Mouse (Mus musculus) ES-E14 (cell line): ENCODE measurements around the gene Psg19. TPM values are rescaled to one million over a fixed set of nuclear protein-coding genes. Genes with fewer than 3 reads are reported as not detected.

ENCODE experiments used
- DNase-seq: peaks from one replicate; pipeline ENCODE4 v3.0.0-alpha.2; 2013; ENCODE audit warnings: low read depth, low spot score
- H3K27ac ChIP-seq: 2 replicates; pipeline ENCODE4 v1.5.1; 2012; ENCODE audit warnings: low read depth, mild to moderate bottlenecking, low read length, moderate library complexity, mixed read lengths; ENCODE audit not compliant: poor library complexity, insufficient read depth, severe bottlenecking
- H3K36me3 ChIP-seq: 2 replicates; pipeline ENCODE4 v1.6.1; 2012; ENCODE audit warnings: mild to moderate bottlenecking, low read length, moderate library complexity, mixed read lengths; ENCODE audit not compliant: control insufficient read depth, poor library complexity, insufficient read depth, severe bottlenecking
- H3K4me1 ChIP-seq, 2 experiments: fragments of 150-350 bp in 1 of 2; sonication (generic) in 1 of 2; 2 replicates each; pipeline ENCODE4 v1.6.1; 2012; ENCODE audit warnings: low read length in 2 of 2, mild to moderate bottlenecking in 1 of 2, mixed read lengths in 1 of 2; ENCODE audit not compliant: control insufficient read depth in 2 of 2, insufficient read depth in 2 of 2, poor library complexity in 1 of 2
- H3K4me3 ChIP-seq, 2 experiments: fragments of 150-350 bp in 1 of 2; sonication (generic) in 1 of 2; 2 replicates each; pipeline ENCODE4 v1.5.1; 2012; ENCODE audit warnings: low read length in 2 of 2, low read depth in 1 of 2, mild to moderate bottlenecking in 1 of 2, mixed read lengths in 1 of 2; ENCODE audit not compliant: insufficient read depth in 1 of 2, poor library complexity in 1 of 2, severe bottlenecking in 1 of 2
- H3K9ac ChIP-seq: 2 replicates; pipeline ENCODE4 v1.6.1; 2012; ENCODE audit warnings: low read depth, mild to moderate bottlenecking, low read length, mixed read lengths; ENCODE audit not compliant: poor library complexity, insufficient read depth, severe bottlenecking
- H3K9me3 ChIP-seq: fragments of 150-350 bp; sonication (generic); 2 replicates; pipeline ENCODE4 v1.6.1; 2012; ENCODE audit warnings: low read depth, mild to moderate bottlenecking, low read length; ENCODE audit not compliant: control insufficient read depth, insufficient read depth
- CHD2 ChIP-seq: IDR thresholded peaks from 2 replicates; pipeline ENCODE4 v1.6.1; 2014; ENCODE audit warnings: mild to moderate bottlenecking, low read depth, low read length, inconsistent platforms
- HCFC1 ChIP-seq: IDR thresholded peaks from 2 replicates; pipeline ENCODE4 v1.6.1; 2012; ENCODE audit warnings: low read length, inconsistent platforms, borderline replicate concordance; ENCODE audit not compliant: insufficient read depth
- MAFK ChIP-seq: IDR thresholded peaks from 2 replicates; pipeline ENCODE4 v1.6.1; 2014; ENCODE audit warnings: mild to moderate bottlenecking, low read depth, low read length, inconsistent platforms; ENCODE audit not compliant: insufficient read depth
- ZC3H11A ChIP-seq: IDR thresholded peaks from 2 replicates; pipeline ENCODE4 v1.6.1; 2012; ENCODE audit warnings: low read depth, mild to moderate bottlenecking, inconsistent platforms, low read length, borderline replicate concordance
- ZNF384 ChIP-seq: IDR thresholded peaks from 2 replicates; pipeline ENCODE4 v1.6.1; 2012; ENCODE audit warnings: low read depth, low read length, inconsistent platforms
- in situ Hi-C, 2 experiments: fragments of 600-800 bp; cut with MboI; formaldehyde crosslinking; loops; one replicate each; pipeline ENCODE4 v1.15.1; 2025; ENCODE audit warnings: low sequenced_read_pairs in 2 of 2, inconsistent platforms in 1 of 2; ENCODE audit not compliant: unreplicated experiment in 2 of 2
- total RNA-seq: library from RNA; depleted of rRNA; stranded (reverse); fragments of 300-350 nt; gene quantifications from 2 replicates; pipeline ENCODE4 v1.2.3, GENCODE M21; 2012

Gene Psg19
- total RNA-seq, 1 experiment: not detected

DNA sequence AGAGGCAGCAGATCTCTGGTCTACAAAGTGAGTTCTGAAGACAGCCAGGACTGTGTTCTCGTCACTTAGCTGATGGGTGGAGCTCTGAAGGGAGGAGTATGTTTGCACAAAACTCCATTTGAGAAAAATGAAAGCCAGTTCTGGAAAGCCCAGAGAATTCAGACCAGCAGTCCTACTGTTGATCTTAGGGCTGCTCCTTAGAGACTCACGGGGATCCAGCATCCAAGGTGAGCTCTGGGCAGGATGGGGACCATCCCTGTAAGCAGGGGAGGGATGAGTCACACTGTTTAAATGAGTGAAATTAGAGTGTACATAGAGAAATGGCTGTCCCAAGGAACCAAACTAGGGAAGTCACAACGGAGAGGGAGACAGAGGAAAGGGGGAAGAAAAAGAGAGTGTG lies 41.5 kb upstream of the Psg19 start, which contains the start of gene Mill2:
TSS of gene Mill2 (plus strand) at position 102 of the 400 bp plus-strand sequence.
- no peak for TF ChIP-seq ZNF384
- TF ChIP-seq ZC3H11A: no peak
- TF ChIP-seq MAFK: no peak
- TF ChIP-seq CHD2: no peak
- TF ChIP-seq HCFC1: no peak
- in situ Hi-C loops: no loop called here
- Histone ChIP-seq H3K36me3 (no peaks in the 10 kb centered on the region), H3K9me3 (no peaks in the 10 kb centered on the region), H3K27ac (peak within 1 kb of the TSS; percentile 71), H3K4me1 (peaks cover 1 to 10% of the 10 kb centered on the region in 2 experiments; a peak in 3 of 4 replicates), H3K9ac (peak within 1 kb of the TSS; percentile 38; the same call in 1 of the 2 replicates), H3K4me3 (peak within 1 kb of the TSS; percentile 5 to 53)
- DNase-seq: no peak

DNA sequence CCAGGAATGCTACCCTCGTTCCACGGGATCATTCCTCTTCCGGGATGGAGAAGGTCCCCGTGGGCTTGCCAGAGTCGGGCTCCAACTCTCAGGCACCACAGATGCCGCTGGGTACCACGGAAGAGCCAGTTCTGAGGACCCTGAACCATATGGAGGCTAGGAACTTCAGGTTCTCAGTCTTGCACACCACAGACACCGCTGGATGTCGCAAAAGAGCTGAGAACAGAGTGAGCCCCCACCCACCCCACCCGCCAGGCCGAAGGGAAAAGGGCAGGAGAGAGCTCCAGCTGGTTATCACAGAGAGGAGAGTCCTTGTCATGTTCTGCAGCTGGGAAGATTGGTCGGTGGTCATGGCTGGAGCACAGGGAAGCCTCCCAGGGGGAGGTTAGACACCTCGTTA lies 34.0 kb upstream of the Psg19 start:
- Histone ChIP-seq H3K36me3 (no peaks in the 10 kb centered on the region), H3K4me1 (peaks cover 0 to 2% of the 10 kb centered on the region in 2 experiments; a peak in 1 of 4 replicates), H3K9me3 (no peaks in the 10 kb centered on the region), H3K9ac (no peak overlapping the region), H3K27ac (no peak overlapping the region), H3K4me3 (no peak overlapping the region)
- in situ Hi-C loops: no loop called here
- TF ChIP-seq ZC3H11A (no peak), ZNF384 (no peak), CHD2 (no peak), HCFC1 (no peak), MAFK (no peak)
- DNase-seq: no peak

DNA sequence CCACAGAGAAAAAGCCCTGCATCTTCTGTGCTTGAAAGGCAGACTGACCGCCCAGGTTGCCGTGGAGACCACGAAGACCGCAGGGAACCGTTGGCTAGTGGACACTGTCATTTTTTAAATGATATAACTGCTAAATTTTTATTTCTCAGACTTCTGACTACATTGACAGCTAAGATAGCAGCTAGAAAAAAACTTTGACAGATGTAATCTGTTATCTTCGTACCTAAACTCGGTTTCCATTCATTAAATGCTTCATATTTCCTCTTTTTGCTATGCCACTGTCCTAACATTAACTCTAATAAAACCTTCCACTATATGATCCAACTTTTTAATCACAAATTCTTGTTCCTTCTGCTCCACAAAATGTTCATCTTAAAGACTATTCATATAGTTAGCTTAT lies 31.2 kb upstream of the Psg19 start:
- no peak for DNase-seq
- in situ Hi-C loops: no loop called here
- H3K9ac ChIP-seq: no peak overlapping the region
- no peaks in the 10 kb centered on the region for H3K36me3 ChIP-seq
- no peaks in the 10 kb centered on the region for H3K9me3 ChIP-seq
- TF ChIP-seq CHD2: no peak
- TF ChIP-seq HCFC1: no peak
- TF ChIP-seq ZC3H11A: no peak
- TF ChIP-seq ZNF384: no peak
- no peak for TF ChIP-seq MAFK
- H3K4me1 ChIP-seq: peaks cover 0 to 2% of the 10 kb centered on the region in 2 experiments; a peak in 1 of 4 replicates
- no peak overlapping the region for H3K4me3 ChIP-seq
- H3K27ac ChIP-seq: no peak overlapping the region

DNA sequence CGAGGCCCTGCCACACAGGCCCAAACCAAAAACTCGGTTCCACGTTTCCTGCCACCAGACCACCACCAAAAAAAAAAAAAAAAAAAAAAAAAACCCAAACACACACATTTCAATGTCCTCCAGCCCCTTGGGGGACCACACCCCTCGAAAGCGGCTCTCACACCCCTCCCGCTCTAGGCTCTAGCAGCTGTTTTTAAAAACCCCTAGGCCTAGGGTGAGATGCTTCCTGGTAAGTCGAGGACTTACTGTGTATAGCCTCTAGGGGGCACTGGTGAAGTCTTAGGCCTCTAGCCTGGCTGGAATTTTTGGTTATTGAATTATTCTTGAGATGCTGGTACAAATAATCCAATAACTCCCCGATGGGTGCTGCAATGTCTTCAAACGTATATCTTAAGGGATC lies 30.3 kb upstream of the Psg19 start:
- no peaks in the 10 kb centered on the region for H3K36me3 ChIP-seq

More for the DNA sequence above, 30.3 kb upstream of the Psg19 start:
- H3K9ac ChIP-seq: peak overlapping the region; percentile 34; the same call in 1 of the 2 replicates
- in situ Hi-C loops: no loop called here
- DNase-seq: peak; percentile 29
- no peaks in the 10 kb centered on the region for H3K9me3 ChIP-seq
- peaks cover 0 to 2% of the 10 kb centered on the region in 2 experiments; a peak in 1 of 4 replicates for H3K4me1 ChIP-seq
- TF ChIP-seq CHD2 (no peak), ZNF384 (peak; percentile 96)
- H3K4me3 ChIP-seq: peak overlapping the region in 1 of 2 experiments; percentile 19; a peak in 2 of 4 replicates
- H3K27ac ChIP-seq: no peak overlapping the region
